Mouse (Mus musculus) cerebellum, adult 2 months (tissue): ENCODE measurements at regions not wholly inside any gene's neighbourhood (a gene's known extent, or its start where the extent isn't known, plus 50 kb on each side); places are given as distances from the start of the nearest gene placed in this dataset.

ENCODE experiments used
- CTCF ChIP-seq: fragments of 200-500 bp; IDR thresholded peaks from 2 replicates; pipeline ENCODE4 v1.5.1; 2011; ENCODE audit warnings: low read depth, mild to moderate bottlenecking, control low read depth, low read length, moderate library complexity, borderline replicate concordance; ENCODE audit not compliant: insufficient read depth
- POLR2A ChIP-seq: fragments of 200-500 bp; IDR thresholded peaks from 2 replicates; pipeline ENCODE4 v1.6.1; 2011; ENCODE audit warnings: low read length, control low read depth, borderline replicate concordance; ENCODE audit not compliant: insufficient read depth

DNA sequence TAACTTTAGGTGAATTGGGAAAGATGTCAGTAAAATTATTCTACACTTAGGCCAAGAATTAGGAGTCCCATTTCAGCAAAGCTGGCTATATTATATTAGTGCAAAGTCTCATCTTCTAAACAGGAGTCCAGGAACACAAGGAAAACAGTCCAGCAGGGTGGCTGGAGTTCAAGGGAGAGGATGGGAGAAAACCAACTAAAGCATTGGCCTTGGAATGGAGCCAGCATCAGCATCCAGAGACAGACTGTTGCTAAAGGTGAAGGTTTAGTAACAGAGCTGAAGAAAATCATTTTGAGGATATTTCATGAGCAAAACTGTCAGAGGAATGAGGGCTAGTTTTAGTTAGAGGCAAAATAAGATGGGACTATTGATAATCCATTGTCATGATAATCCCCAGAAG, 559.9 kb downstream of the Epha4 start:
- no peak for TF ChIP-seq CTCF
- no peak for TF ChIP-seq POLR2A
